ENCODE assay signal across 8 mouse cellular contexts in the genomic region with DNA sequence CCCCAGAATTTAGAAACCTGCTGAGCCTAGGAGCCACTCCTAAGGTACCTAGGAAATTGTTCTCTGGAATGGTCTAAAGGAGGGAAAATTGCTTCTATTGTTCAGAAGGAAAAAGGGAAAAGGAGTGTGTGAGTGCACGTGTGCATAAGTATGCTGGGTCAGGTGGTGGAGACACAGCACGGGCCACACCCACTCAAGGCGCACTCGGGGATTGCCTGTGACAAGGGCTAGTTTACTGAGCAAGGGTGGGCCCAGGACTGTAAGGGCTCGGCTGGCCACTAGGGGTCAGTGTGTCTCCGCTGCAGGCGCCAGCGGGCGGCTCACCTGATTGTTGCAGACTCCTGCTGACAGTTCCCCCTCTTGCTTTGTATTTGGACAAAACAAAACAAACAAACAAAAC. TPM values are rescaled to one million over a fixed set of nuclear protein-coding genes. Genes with fewer than 3 reads are reported as not detected.
DNase-seq lines count a peak whose midpoint lies in the region; ATAC-seq and TF ChIP-seq lines count a peak whose summit lies in the region.

No protein-coding gene starts in this region.

- TF ChIP-seq POLR2A in myocyte (IDR thresholded peaks at IDR 0.05; ENCODE audit: insufficient read length, low read depth), result no peak

- peak overlapping the region; percentile 67 for H3K9ac ChIP-seq in heart, embryonic 14.5 days (ENCODE audit: low read length)
- H3K9ac ChIP-seq in liver, embryonic 11.5 days (ENCODE audit: low read depth, low read length), result no peak overlapping the region

- DNase-seq in c-Kit-negative CD71-positive TER-119-positive erythroid progenitor cells, embryonic 14.5 days (ENCODE audit: low read depth, low spot score), result peak; percentile 48
- peak; percentile 32 for DNase-seq in fibroblast of lung, adult 2 months (ENCODE audit: low read depth)
- peak; percentile 93 for DNase-seq in kidney, postnatal 10 days
- DNase-seq in liver, embryonic 11.5 days (ENCODE audit: low spot score), result peak; percentile 80
- peak; percentile 85 to 94 for DNase-seq in spleen, postnatal 4 days (ENCODE audit: low spot score in 2 of 2)

- H3K36me3 ChIP-seq in heart, embryonic 14.5 days (ENCODE audit: control insufficient read depth, insufficient read depth, low read length), result no peaks in the 10 kb centered on the region
- H3K36me3 ChIP-seq in liver, embryonic 11.5 days (ENCODE audit: control insufficient read depth, insufficient read depth, low read length), result no peaks in the 10 kb centered on the region
- no peaks in the 10 kb centered on the region for H3K36me3 ChIP-seq in myocyte (ENCODE audit: control insufficient read depth, insufficient read depth)

- WGBS in heart, embryonic 14.5 days, result under 1% methylated on average over 9 of the region's 9 CpGs
- WGBS in liver, embryonic 11.5 days, result 2% methylated on average over 9 of the region's 9 CpGs

- no peaks in the 10 kb centered on the region for H3K27me3 ChIP-seq in heart, embryonic 14.5 days (ENCODE audit: control insufficient read depth, insufficient read depth, low read length)
- H3K27me3 ChIP-seq in liver, embryonic 11.5 days (replicated peaks; ENCODE audit: control insufficient read depth, insufficient read depth, low read length), result no peaks in the 10 kb centered on the region
- H3K27me3 ChIP-seq in myocyte (ENCODE audit: control insufficient read depth, insufficient read depth, insufficient read length), result no peaks in the 10 kb centered on the region

- no peak overlapping the region for H3K27ac ChIP-seq in heart, embryonic 14.5 days (replicated peaks in 1 of 2; ENCODE audit: control insufficient read depth in 1 of 2, insufficient read depth in 1 of 2, low read depth in 2 of 2, low read length in 2 of 2)
- H3K27ac ChIP-seq in liver, embryonic 11.5 days (ENCODE audit: low read depth, low read length), result no peak overlapping the region

- H3K4me1 ChIP-seq in heart, embryonic 14.5 days (ENCODE audit: control insufficient read depth in 2 of 2, insufficient read depth in 2 of 2, low read length in 2 of 2), result peaks cover 5 to 8% of the 10 kb centered on the region in 2 experiments; a peak in 3 of 4 replicates
- no peaks in the 10 kb centered on the region for H3K4me1 ChIP-seq in liver, embryonic 11.5 days (replicated peaks; ENCODE audit: control insufficient read depth, insufficient read depth, low read length)

- H3K9me3 ChIP-seq in heart, embryonic 14.5 days (ENCODE audit: control insufficient read depth, low read length), result no peaks in the 10 kb centered on the region
- no peaks in the 10 kb centered on the region for H3K9me3 ChIP-seq in liver, embryonic 11.5 days (ENCODE audit: control insufficient read depth, low read length)

- H3K4me3 ChIP-seq in heart, embryonic 14.5 days (ENCODE audit: control insufficient read depth in 1 of 2, insufficient read depth in 1 of 2, low read depth in 1 of 2, low read length in 2 of 2), result peak overlapping the region; percentile 44 to 56
- H3K4me3 ChIP-seq in liver, embryonic 11.5 days (ENCODE audit: low read depth, low read length), result peak overlapping the region; percentile 38
- peak overlapping the region; percentile 24 for H3K4me3 ChIP-seq in myocyte

- no peak overlapping the region for H3ac ChIP-seq in myocyte (ENCODE audit: control insufficient read depth, insufficient read length)

- no peaks in the 10 kb centered on the region for H3K79me2 ChIP-seq in myocyte (ENCODE audit: control insufficient read depth, insufficient read depth)

- peak overlapping the region; percentile 87 for H3K4me2 ChIP-seq in heart, embryonic 14.5 days (ENCODE audit: low read length)
- H3K4me2 ChIP-seq in liver, embryonic 11.5 days, result peak overlapping the region; percentile 71
- peak overlapping the region; percentile 99 for H3K4me2 ChIP-seq in myocyte (ENCODE audit: low read depth)

- ATAC-seq in CD4-positive, CD25-positive, alpha-beta regulatory T cell, adult 4 months, result peak; percentile 94
- ATAC-seq in heart, embryonic 14.5 days (ENCODE audit: insufficient number of reproducible peaks, insufficient read depth, low FRiP score, low read depth), result peak; percentile 60; the same call in 1 of the 2 replicates
- ATAC-seq in liver, embryonic 11.5 days (replicated peaks; ENCODE audit: low FRiP score), result peak; percentile 89

TF ChIP-seq in myocyte, 11 proteins besides CTCF, POLR2A, EP300 and RAD21:
- TF ChIP-seq CEBPB (IDR thresholded peaks at IDR 0.05; ENCODE audit: insufficient read depth, poor library complexity, severe bottlenecking) (no peak), MYOG (IDR thresholded peaks at IDR 0.05; ENCODE audit: control insufficient read depth in 1 of 3, insufficient read depth in 1 of 3, insufficient read length in 2 of 3, low read depth in 2 of 3) (peak in 1 of 3 experiments; percentile 48), SRF (IDR thresholded peaks at IDR 0.05; ENCODE audit: control insufficient read depth, insufficient read length, low read depth) (no peak), TCF12 (IDR thresholded peaks at IDR 0.05; ENCODE audit: insufficient read depth, poor library complexity, severe bottlenecking) (no peak), E2F4 (IDR thresholded peaks at IDR 0.05; ENCODE audit: insufficient read depth) (no peak)
TF ChIP-seq in myocyte: peak in this region for 1.

RNA-seq across cellular contexts. Expression of a gene that starts 26.8 kb away (rescaled TPM):
- polyA plus RNA-seq in CD4-positive, CD25-positive, alpha-beta regulatory T cell, adult 4 months (2017; shearing (Covaris generic)), result not detected
- not detected in 2 replicates for polyA plus RNA-seq in heart, embryonic 14.5 days (2014; fragmentation: Nextera tagmentation; extraction: Ambion mirVana)
- not detected in 2 replicates for polyA plus RNA-seq in liver, embryonic 11.5 days (2014; fragmentation: Nextera tagmentation; extraction: Ambion mirVana)
- not detected for polyA plus RNA-seq in myocyte (2012; fragmentation: generic; extraction: Trizol)

RNA-seq across cellular contexts. Expression of a gene that starts 33.8 kb away (rescaled TPM):
- polyA plus RNA-seq in CD4-positive, CD25-positive, alpha-beta regulatory T cell, adult 4 months (2017; shearing (Covaris generic)), result 1 to 10 TPM; 4.6 to 7.3 TPM
- 5.7 and 6.7 TPM in 2 replicates for polyA plus RNA-seq in heart, embryonic 14.5 days (2014; fragmentation: Nextera tagmentation; extraction: Ambion mirVana)
- 1.8 and 1.9 TPM in 2 replicates for polyA plus RNA-seq in liver, embryonic 11.5 days (2014; fragmentation: Nextera tagmentation; extraction: Ambion mirVana)
- 1.5 TPM for polyA plus RNA-seq in myocyte (2012; fragmentation: generic; extraction: Trizol)

Comparison
In these comparisons a context has a peak if more than half of its experiments do, and no peak if none do; other contexts are left out.
1. DNase-seq: peak in every context shown above with its lines; median percentile 93 in kidney, postnatal 10 days; 90 in spleen, postnatal 4 days; 80 in liver, embryonic 11.5 days; 48 in c-Kit-negative CD71-positive TER-119-positive erythroid progenitor cells, embryonic 14.5 days; 32 in fibroblast of lung, adult 2 months.